Mouse (Mus musculus) CH12F3 (cell line): Measurements from ENCODE around the gene Rab44.
"Not testable (repeated sequence)": the region's sequence is repeated elsewhere in the genome, so short reads cannot be mapped to it uniquely, and the experiment has no call there.

Experiments used
- in situ Hi-C: fragments of 300-500 bp; cut with MboI; formaldehyde crosslinking; loops from 2 replicates; pipeline ENCODE4 v1.14.3; 2020; ENCODE audit warnings: low sequenced_read_pairs

The Rab44 gene

DNA sequence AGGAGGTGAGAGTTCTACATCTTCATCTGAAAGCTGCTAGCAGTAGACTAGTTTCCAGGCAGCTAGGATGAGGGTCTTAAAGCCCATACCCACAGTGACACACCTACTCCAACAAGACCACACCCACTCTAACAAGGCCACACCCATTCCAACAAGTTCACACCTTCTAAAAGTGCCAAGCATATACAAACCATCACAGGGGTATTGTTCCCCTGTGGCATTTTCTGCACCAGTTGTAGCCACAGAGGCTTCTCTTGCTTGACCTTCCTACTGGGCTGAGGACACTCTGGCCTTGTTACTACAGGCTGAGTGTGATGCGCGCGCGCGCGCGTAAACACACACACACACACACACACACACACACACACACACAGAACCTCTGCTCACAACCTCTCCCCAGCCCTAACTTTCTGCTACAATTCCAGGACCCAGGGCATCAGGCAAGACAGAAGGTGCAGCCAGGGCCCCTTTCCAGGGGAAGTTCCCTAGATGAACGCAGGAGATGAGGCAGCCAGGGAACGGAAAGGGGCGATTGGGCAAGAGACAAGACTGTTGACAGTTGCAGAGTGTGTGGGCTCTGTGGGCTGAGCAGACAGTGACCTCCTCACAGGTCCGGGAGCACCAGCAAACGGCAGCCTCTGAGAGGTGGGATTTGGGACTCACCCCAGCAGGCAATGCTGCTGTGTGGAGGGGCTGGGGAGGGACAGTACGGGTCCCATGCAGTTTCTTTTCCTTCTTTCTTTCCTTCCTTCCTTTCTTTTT, at the start of gene Rab44:
Rab44 (plus strand) TSS at position 555 of the 762 bp plus-strand sequence.
- in situ Hi-C loops: no loop called here

GRCm38 (mm10) chr17:29065245-29065940, 48.6 kb upstream of the Rab44 start:
- in situ Hi-C loops: no loop called here

DNA sequence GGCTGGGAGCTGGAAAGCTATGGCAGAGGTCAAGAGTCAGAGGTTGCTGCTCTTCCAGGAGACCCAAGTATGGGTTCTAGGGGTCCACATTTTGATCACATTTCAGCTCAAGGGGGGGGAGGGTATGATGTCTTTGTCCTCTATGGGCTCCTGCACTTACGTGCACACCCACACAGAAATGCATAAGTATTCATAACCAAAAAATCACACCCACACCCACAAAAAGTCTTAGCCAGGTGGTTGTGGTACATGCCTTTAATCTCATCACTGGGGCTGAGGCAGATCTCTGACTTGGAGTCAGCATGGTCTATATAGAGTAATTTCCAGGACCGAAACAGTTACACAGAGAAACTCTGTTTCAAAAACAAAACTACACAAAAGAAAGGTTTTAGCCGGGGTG, 48.0 kb upstream of the Rab44 start:
- in situ Hi-C loops: no loop called here

DNA sequence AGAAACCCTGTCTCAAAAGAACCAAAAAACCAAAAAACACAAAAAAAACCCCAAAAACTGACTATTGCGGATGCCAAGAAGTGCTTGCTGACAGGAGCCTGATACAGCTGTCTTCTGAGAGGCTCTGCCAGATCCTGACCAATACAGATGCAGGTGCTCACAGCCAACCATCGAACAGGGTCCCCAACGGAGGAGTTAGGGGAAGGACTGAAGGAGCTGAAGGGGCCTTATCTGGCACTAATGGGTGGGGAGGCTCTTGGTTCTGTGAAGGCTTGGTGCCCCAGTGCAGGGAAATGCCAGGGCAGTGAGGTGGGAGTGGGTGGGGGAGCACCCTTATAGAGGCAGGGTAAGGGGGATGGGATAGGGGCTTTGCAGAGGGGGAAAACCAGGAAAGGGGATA, 46.5 kb upstream of the Rab44 start:
- in situ Hi-C loops: not testable (repeated sequence)

DNA sequence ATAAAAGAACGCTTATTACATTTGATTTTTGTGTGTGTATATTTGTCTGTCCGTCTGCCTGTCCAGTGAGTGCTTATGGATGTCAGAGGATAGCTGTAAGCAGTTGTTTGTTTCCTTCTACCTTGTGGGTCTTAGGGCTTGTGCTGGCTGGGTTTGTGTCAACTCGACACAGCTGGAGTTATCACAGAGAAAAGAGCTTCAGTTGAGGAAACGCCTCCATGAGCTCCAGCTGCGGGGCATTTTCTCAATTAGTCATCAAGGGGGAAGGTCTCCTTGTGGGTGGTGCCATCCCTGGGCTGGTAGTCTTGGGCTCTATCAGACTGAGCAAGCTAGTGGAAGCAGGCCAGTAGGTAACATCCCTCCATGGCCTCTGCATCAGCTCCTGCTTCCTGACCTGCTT, 46.1 kb upstream of the Rab44 start:
- in situ Hi-C loops: no loop called here

DNA sequence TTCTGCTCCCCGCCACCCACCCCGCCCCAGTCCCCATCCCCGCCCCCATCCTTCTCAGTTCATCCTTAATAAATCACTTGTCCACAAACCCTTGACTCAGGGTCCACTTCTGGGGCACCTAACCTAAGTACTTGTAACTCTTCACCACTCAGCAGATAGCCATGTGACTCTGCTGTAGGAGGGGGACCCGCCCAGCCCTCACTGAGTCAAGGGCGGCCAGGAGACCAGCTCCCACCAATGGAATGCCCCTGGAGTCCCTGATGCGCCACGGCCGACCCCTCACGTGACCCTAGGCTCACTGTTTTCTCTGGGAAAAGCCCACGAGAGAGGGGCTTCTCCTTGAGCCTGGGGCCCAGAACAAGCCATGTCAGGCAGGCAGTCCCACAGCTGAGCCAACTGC, 44.9 kb upstream of the Rab44 start:
- in situ Hi-C loops: no loop called here

- in situ Hi-C loops: no loop called here
Measured at GRCm38 (mm10) chr17:29071820-29072219, 42.1 kb upstream of the Rab44 start.

- in situ Hi-C loops: no loop called here
Measured at GRCm38 (mm10) chr17:29072701-29073307, 41.1 kb upstream of the Rab44 start.

- in situ Hi-C loops: no loop called here
Measured at GRCm38 (mm10) chr17:29073313-29073712, 40.6 kb upstream of the Rab44 start.

DNA sequence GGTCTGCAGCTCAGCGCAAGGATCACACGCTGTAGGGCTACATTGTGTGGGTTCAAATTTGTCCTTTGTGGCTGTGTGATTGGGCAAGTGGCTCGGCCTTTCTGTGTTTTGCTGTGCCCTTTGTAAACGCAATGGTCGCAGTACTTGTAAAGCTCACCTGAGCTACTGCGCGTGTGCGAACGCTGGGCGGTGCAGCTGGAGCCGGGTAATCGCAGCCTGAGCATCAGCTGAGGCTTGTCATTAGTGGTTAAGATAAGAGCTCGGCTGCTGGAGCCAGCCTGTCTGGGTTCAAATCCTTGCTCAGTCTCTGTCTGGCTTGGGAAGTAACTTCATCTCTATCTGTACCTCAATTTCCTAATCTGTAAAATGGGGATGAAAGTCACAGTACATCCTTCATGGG, 39.9 kb upstream of the Rab44 start:
- in situ Hi-C loops: no loop called here

DNA sequence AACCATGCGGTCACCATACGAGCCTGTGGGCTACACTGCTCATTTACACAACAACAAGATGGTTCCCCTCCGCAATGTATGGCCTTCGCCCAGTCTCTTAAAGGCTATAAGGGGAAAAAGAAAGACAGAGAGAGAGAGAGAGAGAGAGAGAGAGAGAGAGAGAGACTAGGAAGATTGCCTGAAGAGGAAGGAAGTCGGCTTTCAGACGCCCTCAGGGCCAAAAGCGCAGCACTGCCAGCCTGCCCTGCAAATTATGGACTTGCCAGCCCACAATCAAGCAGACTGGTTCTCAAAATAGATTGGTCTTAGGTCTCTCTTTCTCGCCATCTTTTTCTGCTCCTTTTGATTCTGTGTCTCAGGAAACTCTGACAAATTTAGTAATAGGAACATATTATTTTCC, 37.7 kb upstream of the Rab44 start:
- in situ Hi-C loops: no loop called here

GRCm38 (mm10) chr17:29077786-29078509, 36.0 kb upstream of the Rab44 start:
- in situ Hi-C loops: no loop called here

DNA sequence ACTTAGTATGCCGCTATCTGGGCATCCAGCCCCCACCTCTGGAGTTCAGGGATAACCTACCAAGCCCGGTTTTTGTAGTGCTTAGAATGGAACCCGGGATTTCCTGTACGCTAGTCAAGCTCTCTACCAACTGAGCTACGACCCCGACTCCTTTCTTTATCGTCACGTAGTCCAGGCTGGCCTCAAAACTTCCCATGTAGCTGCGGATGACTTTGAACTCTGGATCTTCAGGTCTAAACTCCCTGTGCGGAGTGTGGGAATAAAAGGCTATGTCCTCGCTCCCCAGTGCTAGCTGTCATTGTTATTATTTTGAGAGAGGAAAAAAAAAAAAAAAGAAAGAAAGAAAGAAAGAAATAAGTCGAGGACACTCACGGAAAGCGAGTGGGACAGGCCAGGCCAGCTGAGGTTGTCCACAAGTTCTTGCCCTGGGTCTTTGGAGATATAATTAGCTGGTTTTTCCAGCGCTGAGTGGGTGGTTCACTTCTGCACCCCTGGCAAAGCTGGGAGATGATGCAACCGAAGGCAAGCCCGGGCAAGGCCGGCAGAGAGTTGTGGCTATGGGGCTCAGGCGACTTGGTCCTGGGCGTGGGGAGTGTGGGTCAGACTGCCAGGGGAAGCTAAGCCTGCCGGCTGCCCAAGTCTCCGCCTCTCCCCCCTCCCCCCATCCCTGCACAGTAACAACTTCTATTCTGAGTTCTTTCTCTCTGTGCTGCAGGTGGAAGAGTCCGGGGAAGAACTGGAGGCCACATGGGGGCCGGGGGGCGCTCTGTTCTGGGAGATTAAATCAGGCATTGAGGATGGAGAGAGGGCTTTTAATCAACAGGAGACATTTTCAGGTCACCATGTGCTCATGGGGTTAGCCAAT, 35.2 kb upstream of the Rab44 start:
- in situ Hi-C loops: no loop called here

DNA sequence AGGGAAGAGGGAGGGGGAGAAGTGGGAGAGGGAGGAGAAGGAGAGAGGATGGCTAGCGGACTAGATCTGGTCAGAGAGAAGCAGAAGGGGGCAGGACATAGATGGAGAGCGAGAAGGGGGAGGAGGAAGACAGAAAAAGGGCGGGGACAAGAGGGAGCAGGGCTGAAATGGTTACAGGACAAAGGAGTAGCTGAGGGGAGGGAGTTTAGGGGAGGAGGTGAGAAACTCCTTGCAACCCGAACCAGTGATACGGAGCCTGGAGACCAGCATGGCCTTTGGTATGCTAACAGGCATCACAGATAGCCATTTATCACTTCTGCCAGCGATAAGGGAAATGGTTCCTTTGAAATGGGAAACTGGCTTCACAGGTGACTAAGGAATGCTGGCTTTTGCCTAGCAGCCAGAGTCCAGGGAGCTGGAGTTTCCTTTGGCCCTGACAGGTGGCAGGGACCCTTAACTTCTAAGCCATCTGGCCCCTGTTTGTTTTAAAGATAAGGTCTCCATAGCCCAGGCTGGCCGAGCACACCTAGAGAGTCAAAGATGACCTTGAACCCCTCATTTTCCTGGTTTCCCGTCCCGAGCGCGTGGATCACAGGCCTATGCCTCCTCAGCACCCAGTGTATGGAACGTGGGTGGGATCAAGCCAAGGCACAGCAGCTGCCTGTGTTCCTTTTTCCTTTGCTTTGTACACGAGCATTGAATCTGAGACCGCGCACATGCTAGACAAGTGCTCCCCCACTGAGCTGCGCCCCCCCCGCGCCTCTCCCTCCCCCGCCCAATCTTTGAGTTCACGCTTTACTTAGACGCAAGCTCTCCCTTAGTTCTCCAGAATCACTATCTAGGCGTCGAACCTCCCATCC, 33.0 kb upstream of the Rab44 start:
- in situ Hi-C loops: no loop called here

DNA sequence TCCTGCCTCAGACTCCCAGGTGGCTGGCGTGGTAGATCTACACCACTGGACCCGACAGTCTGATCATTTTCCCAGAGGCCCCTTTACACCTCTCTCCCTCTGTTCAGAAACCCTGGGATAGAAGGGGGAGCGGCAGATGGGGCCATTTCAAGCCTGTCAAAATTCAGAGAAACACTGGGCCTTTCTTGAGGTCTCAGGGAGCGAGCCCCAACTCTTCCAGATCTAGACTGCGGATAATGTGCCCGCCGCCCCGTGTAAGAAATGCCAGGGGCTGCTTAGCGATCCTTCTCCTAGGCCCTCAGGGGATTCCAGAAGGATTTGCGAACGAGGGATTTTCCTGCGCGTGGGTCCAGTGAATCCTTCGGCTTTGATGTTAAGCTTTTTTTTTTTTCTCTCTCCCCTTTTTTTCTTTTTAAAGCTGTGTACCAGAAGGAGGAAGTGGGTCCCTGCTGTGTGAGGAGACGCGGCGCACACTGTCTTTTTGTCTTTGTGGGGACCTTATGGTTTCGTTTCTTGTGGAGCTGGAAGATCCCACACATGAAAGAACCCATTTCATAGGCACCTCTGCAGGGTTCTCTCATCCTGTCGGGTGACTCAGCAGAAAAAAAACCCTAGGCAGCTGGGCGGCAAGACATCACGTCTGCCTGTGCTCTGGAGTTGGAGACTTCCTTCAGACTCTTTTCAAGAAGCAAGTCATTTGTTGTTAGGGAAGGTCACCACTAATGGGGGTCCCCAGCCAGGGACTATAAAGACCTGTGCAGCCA, 32.1 kb upstream of the Rab44 start:
- in situ Hi-C loops: no loop called here

DNA sequence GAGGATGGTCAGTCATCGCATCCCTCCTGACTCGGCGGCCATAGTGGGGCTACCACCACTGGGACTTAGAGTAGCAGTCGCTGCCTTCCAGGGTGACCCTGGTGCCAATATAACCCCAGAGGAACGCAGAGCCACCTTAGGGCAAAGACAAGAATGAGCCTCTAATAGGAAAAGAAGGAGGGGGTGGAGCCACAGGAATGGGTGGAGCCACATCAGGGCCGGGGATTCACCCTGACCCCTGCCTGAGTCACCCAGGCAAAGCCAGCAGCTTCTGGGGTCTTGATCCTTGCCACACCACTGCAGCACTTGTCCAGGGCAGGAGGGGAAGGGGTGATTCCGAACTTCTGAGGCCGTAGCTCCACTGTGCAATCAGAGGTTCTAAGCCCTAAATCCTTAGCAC, 30.4 kb upstream of the Rab44 start:
- in situ Hi-C loops: no loop called here

DNA sequence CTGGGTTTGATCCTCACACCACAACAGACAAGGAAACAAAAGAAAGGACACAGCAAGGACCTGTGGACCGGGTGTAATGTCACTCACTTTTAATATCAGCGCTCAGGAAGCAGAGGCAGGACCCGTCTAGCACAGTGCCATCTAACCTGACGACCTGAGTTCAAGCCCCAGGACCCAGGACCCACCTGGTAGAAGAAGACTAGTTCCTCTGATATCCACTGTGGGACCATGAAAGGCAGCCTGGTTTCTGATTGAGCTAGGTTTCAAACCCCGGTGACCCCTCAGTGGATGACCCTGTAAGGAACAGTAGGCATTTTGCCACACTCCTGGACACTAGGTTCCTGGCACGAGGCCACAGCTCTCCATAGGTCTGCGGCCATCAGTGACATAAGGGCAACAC, 29.3 kb upstream of the Rab44 start:
- in situ Hi-C loops: no loop called here

DNA sequence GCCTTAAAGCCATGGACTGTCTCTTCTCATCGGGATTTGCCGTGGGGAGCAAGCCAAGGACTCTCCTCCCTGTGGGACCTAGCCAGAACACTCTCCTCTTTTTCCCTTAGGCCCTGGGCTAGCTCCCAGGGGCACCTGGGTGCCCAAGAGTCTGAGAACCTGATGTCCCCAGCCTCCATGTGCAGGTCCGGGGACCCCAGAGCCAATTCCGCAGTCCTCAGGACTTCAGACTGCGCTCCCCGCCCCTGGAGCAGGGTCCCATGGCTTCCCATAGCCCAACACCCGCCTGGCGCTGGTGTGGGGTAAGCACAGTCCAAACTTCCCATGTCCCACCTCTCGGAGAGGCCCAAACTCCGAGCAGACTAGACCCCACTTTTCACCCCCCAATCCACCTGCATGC, 28.7 kb upstream of the Rab44 start:
- in situ Hi-C loops: no loop called here

- in situ Hi-C loops: no loop called here
Measured at GRCm38 (mm10) chr17:29086916-29087315, 27.0 kb upstream of the Rab44 start.
